ENCODE assay signal across 22 mouse cellular contexts in the genomic region with DNA sequence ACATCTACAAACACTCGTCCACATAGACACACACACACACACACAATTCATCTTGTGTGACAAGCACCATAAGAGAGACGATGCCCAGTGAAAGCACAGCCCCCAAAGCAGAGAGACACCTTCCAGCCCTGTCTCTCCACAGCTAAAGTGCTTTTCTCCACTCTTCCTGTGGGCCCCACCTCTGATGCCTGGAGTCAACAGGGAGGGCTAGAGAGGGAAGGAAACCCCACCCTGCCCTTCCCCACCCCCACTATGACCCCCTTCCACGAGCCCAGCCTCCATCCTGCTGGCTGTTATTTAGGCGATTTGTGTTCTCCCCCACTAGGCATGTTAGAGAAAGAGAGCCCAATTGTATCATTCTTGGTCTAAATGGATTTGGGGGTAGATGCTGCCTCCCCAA. TPM values are rescaled to one million over a fixed set of nuclear protein-coding genes. Genes with fewer than 3 reads are reported as not detected.
A peak's percentile ranks its signal among the peaks of the same experiment; 100 is the strongest.
DNase-seq lines count a peak whose midpoint lies in the region; ATAC-seq and TF ChIP-seq lines count a peak whose summit lies in the region.
"Had no signal": no experiment of that assay in that cellular context is flagged by ENCODE, and none has a peak within 500 bp of the region (broad histone marks: within the 10 kb centered on the region; RNA-seq: fewer than 3 reads in every experiment).

No protein-coding gene starts in this region.

- TF ChIP-seq EP300 in lung, postnatal 0 days (IDR thresholded peaks at IDR 0.05): no peak

- no peak overlapping the region for H3K4me3 ChIP-seq in hindbrain, embryonic 13.5 days
- no peak overlapping the region for H3K4me3 ChIP-seq in hindbrain, postnatal 0 days (ENCODE audit: low read length)
- H3K4me3 ChIP-seq in lung, postnatal 0 days (ENCODE audit: low read depth, low read length): no peak overlapping the region
- H3K4me3 ChIP-seq in embryonic facial prominence, embryonic 10.5 days: no peak overlapping the region
- no peak overlapping the region for H3K4me3 ChIP-seq in neural tube, embryonic 15.5 days (replicated peaks)
- H3K4me3 ChIP-seq: embryonic facial prominence, embryonic 12.5 days; heart, embryonic 10.5 days had no signal

- H3K27me3 ChIP-seq in hindbrain, embryonic 13.5 days: no peaks in the 10 kb centered on the region
- no peaks in the 10 kb centered on the region for H3K27me3 ChIP-seq in hindbrain, postnatal 0 days (ENCODE audit: insufficient read depth, low read length)
- H3K27me3 ChIP-seq in lung, postnatal 0 days (replicated peaks; ENCODE audit: insufficient read depth, low read length): no peaks in the 10 kb centered on the region
- no peaks in the 10 kb centered on the region for H3K27me3 ChIP-seq in embryonic facial prominence, embryonic 10.5 days (replicated peaks; ENCODE audit: low read depth, poor library complexity, severe bottlenecking)
- H3K27me3 ChIP-seq in neural tube, embryonic 15.5 days (replicated peaks): no peaks in the 10 kb centered on the region
- H3K27me3 ChIP-seq: embryonic facial prominence, embryonic 12.5 days had no signal

- no peak overlapping the region for H3K4me2 ChIP-seq in hindbrain, embryonic 13.5 days
- H3K4me2 ChIP-seq in hindbrain, postnatal 0 days (ENCODE audit: low read depth, low read length): no peak overlapping the region
- H3K4me2 ChIP-seq in lung, postnatal 0 days (replicated peaks; ENCODE audit: low read depth, low read length): no peak overlapping the region
- H3K4me2 ChIP-seq in neural tube, embryonic 15.5 days: no peak overlapping the region
- H3K4me2 ChIP-seq: embryonic facial prominence, embryonic 12.5 days had no signal

- TF ChIP-seq CTCF in hindbrain, postnatal 0 days (IDR thresholded peaks at IDR 0.05; ENCODE audit: low read depth): no peak
- no peak for TF ChIP-seq CTCF in lung, postnatal 0 days (IDR thresholded peaks at IDR 0.05)

- no peak for ATAC-seq in hindbrain, embryonic 13.5 days (ENCODE audit: low FRiP score)
- no peak for ATAC-seq in hindbrain, postnatal 0 days
- peak; percentile 57 for ATAC-seq in lung, postnatal 0 days
- ATAC-seq in neural tube, embryonic 15.5 days (ENCODE audit: low FRiP score): no peak
- ATAC-seq: midbrain, embryonic 16.5 days had no signal

- no peaks in the 10 kb centered on the region for H3K36me3 ChIP-seq in hindbrain, embryonic 13.5 days
- no peaks in the 10 kb centered on the region for H3K36me3 ChIP-seq in hindbrain, postnatal 0 days (ENCODE audit: insufficient read depth, low read length)
- no peaks in the 10 kb centered on the region for H3K36me3 ChIP-seq in lung, postnatal 0 days (ENCODE audit: insufficient read depth, low read length)
- no peaks in the 10 kb centered on the region for H3K36me3 ChIP-seq in embryonic facial prominence, embryonic 10.5 days (replicated peaks)
- no peaks in the 10 kb centered on the region for H3K36me3 ChIP-seq in neural tube, embryonic 15.5 days
- H3K36me3 ChIP-seq: embryonic facial prominence, embryonic 12.5 days; heart, embryonic 10.5 days had no signal

- H3K9me3 ChIP-seq in hindbrain, embryonic 13.5 days: no peaks in the 10 kb centered on the region
- H3K9me3 ChIP-seq in hindbrain, postnatal 0 days (ENCODE audit: low read length): no peaks in the 10 kb centered on the region
- no peaks in the 10 kb centered on the region for H3K9me3 ChIP-seq in lung, postnatal 0 days (ENCODE audit: low read length)
- H3K9me3 ChIP-seq in embryonic facial prominence, embryonic 10.5 days: no peaks in the 10 kb centered on the region
- no peaks in the 10 kb centered on the region for H3K9me3 ChIP-seq in neural tube, embryonic 15.5 days (replicated peaks)
- H3K9me3 ChIP-seq: embryonic facial prominence, embryonic 12.5 days; heart, embryonic 10.5 days had no signal

- H3K27ac ChIP-seq in hindbrain, embryonic 13.5 days: peak overlapping the region; percentile 19; the same call in 1 of the 2 replicates
- H3K27ac ChIP-seq in hindbrain, postnatal 0 days: no peak overlapping the region
- H3K27ac ChIP-seq in lung, postnatal 0 days (ENCODE audit: low read length): no peak overlapping the region
- H3K27ac ChIP-seq in embryonic facial prominence, embryonic 10.5 days (replicated peaks): peak overlapping the region; percentile 70
- H3K27ac ChIP-seq in neural tube, embryonic 15.5 days (replicated peaks): 0 out of 2 replicates have a peak overlapping the region, but pooled peaks have one; percentile 48
- H3K27ac ChIP-seq: embryonic facial prominence, embryonic 12.5 days; heart, embryonic 10.5 days had no signal

- WGBS in hindbrain, embryonic 13.5 days: 37% methylated on average over 4 of the region's 4 CpGs
- 42% methylated on average over 4 of the region's 4 CpGs for WGBS in hindbrain, postnatal 0 days
- WGBS in lung, postnatal 0 days: 8% methylated on average over 4 of the region's 4 CpGs
- WGBS in embryonic facial prominence, embryonic 10.5 days: 34% methylated on average over 4 of the region's 4 CpGs
- WGBS in neural tube, embryonic 15.5 days: 54% methylated on average over 4 of the region's 4 CpGs

- no peak overlapping the region for H3K9ac ChIP-seq in hindbrain, embryonic 13.5 days
- H3K9ac ChIP-seq in hindbrain, postnatal 0 days (replicated peaks; ENCODE audit: low read length): no peak overlapping the region
- H3K9ac ChIP-seq in lung, postnatal 0 days (replicated peaks; ENCODE audit: low read depth): no peak overlapping the region
- H3K9ac ChIP-seq in neural tube, embryonic 15.5 days (replicated peaks): no peak overlapping the region
- H3K9ac ChIP-seq: embryonic facial prominence, embryonic 12.5 days had no signal

- H3K4me1 ChIP-seq in hindbrain, embryonic 13.5 days (replicated peaks): peaks cover 8% of the 10 kb centered on the region; the same call in 1 of the 2 replicates
- peaks cover 4% of the 10 kb centered on the region; the same call in 1 of the 2 replicates for H3K4me1 ChIP-seq in hindbrain, postnatal 0 days (ENCODE audit: insufficient read depth, low read length)
- H3K4me1 ChIP-seq in lung, postnatal 0 days (ENCODE audit: insufficient read depth, low read depth, low read length): no peaks in the 10 kb centered on the region
- H3K4me1 ChIP-seq in embryonic facial prominence, embryonic 10.5 days: peaks cover 20% of the 10 kb centered on the region
- H3K4me1 ChIP-seq in neural tube, embryonic 15.5 days: peaks cover 11% of the 10 kb centered on the region; the same call in 1 of the 2 replicates

- no peak for DNase-seq in hindbrain, postnatal 0 days (ENCODE audit: low spot score)
- DNase-seq in lung, postnatal 0 days (ENCODE audit: low spot score): peak; percentile 25
- no peak for DNase-seq in lung, postnatal 36 days
- no peak for DNase-seq in embryonic facial prominence, embryonic 10.5 days (ENCODE audit: low spot score)
- no peak for DNase-seq in natural killer cell, adult 2 months (ENCODE audit: low spot score in 2 of 2)
- DNase-seq: adrenal gland, adult 2 months; cerebellum, adult 11 months; gastrocnemius, postnatal 10 days; right cerebral cortex, postnatal 4 days; thymus, postnatal 25 days had no signal

RNA-seq across cellular contexts. Expression of a gene that starts 49.1 kb away (rescaled TPM):
- 4.1 and 4.4 TPM in 2 replicates for polyA plus RNA-seq in hindbrain, embryonic 13.5 days (2015; fragmentation: Nextera tagmentation; extraction: Ambion mirVana)
- 12.4 and 13.5 TPM in 2 replicates for total RNA-seq in hindbrain, postnatal 0 days (2014; rRNA removed)
- polyA plus RNA-seq in hindbrain, postnatal 0 days (2015; fragmentation: Nextera tagmentation; extraction: Ambion mirVana): 8.0 and 8.2 TPM in 2 replicates
- 8.6 and 8.7 TPM in 2 replicates for polyA plus RNA-seq in lung, postnatal 0 days (2015; fragmentation: Nextera tagmentation; extraction: Ambion mirVana)
- polyA plus RNA-seq in embryonic facial prominence, embryonic 10.5 days (2016; fragmentation: Nextera tagmentation; extraction: Ambion mirVana): 0.68 and 1.0 TPM in 2 replicates
- polyA plus RNA-seq in neural tube, embryonic 15.5 days (2015; fragmentation: Nextera tagmentation; extraction: Ambion mirVana): 10.0 and 11.0 TPM in 2 replicates

RNA-seq across cellular contexts. Expression of a gene that starts 57.9 kb away (rescaled TPM):
- polyA plus RNA-seq in hindbrain, embryonic 13.5 days (2015; fragmentation: Nextera tagmentation; extraction: Ambion mirVana): 0.05 TPM in 1 of 2 replicates, not detected in the other
- total RNA-seq in hindbrain, postnatal 0 days (2014; rRNA removed): not detected in 2 replicates
- polyA plus RNA-seq in hindbrain, postnatal 0 days (2015; fragmentation: Nextera tagmentation; extraction: Ambion mirVana): not detected in 2 replicates
- not detected in 2 replicates for polyA plus RNA-seq in lung, postnatal 0 days (2015; fragmentation: Nextera tagmentation; extraction: Ambion mirVana)
- polyA plus RNA-seq in embryonic facial prominence, embryonic 10.5 days (2016; fragmentation: Nextera tagmentation; extraction: Ambion mirVana): not detected in 2 replicates
- 1.5 TPM in 1 of 2 replicates, not detected in the other for polyA plus RNA-seq in neural tube, embryonic 15.5 days (2015; fragmentation: Nextera tagmentation; extraction: Ambion mirVana)
- total RNA-seq: adrenal gland, adult 2 months; common myeloid progenitor, adult 5-6 weeks; gastrocnemius, postnatal 10 days; heart, postnatal 25 days; layer of hippocampus, adult 18-20 months; left cerebral cortex, adult 18-20 months; megakaryocyte-erythroid progenitor cell, adult 5-6 weeks had no signal
- polyA plus RNA-seq: adrenal gland, adult 2 months; embryonic facial prominence, embryonic 12.5 days; heart, embryonic 10.5 days; limb, embryonic 11.5 days; midbrain, embryonic 16.5 days; neural tube, embryonic 14.5 days had no signal

Comparison
In these comparisons a context has a peak if more than half of its experiments do, and no peak if none do; other contexts are left out.
1. H3K27ac ChIP-seq: peak in hindbrain, embryonic 13.5 days (single experiment), embryonic facial prominence, embryonic 10.5 days (single experiment) and neural tube, embryonic 15.5 days (single experiment); none in hindbrain, postnatal 0 days (single experiment) and lung, postnatal 0 days (single experiment).